Mouse (Mus musculus) hindbrain, embryonic 13.5 days (tissue): ENCODE data around the gene Htra3. TPM values are rescaled to one million over a fixed set of nuclear protein-coding genes. Genes with fewer than 3 reads are reported as not detected.

Source experiments
- ATAC-seq: fragments of 200-750 bp; cut with Nextera tagmentation; 2 replicates; pipeline ENCODE4 v1.8.0; 2017; ENCODE audit warnings: moderate TSS enrichment; ENCODE audit not compliant: low FRiP score
- H3K27ac ChIP-seq: fragments of 300-500 bp; sonication (generic); 2 replicates; pipeline ENCODE4 v1.5.1; 2015; ENCODE audit warnings: inconsistent platforms, mild to moderate bottlenecking, moderate library complexity
- H3K27me3 ChIP-seq: fragments of 300-500 bp; sonication (generic); 2 replicates; pipeline ENCODE4 v1.6.1; 2015; ENCODE audit warnings: mild to moderate bottlenecking, inconsistent platforms
- H3K36me3 ChIP-seq: fragments of 300-500 bp; sonication (generic); 2 replicates; pipeline ENCODE4 v1.6.1; 2015; ENCODE audit warnings: mild to moderate bottlenecking, inconsistent platforms
- H3K4me1 ChIP-seq: fragments of 300-500 bp; sonication (generic); replicated peaks from 2 replicates; pipeline ENCODE4 v1.6.1; 2015; ENCODE audit warnings: inconsistent platforms
- H3K4me2 ChIP-seq: fragments of 300-500 bp; sonication (generic); 2 replicates; pipeline ENCODE4 v1.6.1; 2015; ENCODE audit warnings: inconsistent platforms, mild to moderate bottlenecking, moderate library complexity
- H3K4me3 ChIP-seq: fragments of 300-500 bp; sonication (generic); 2 replicates; pipeline ENCODE4 v1.5.1; 2015; ENCODE audit warnings: mild to moderate bottlenecking, inconsistent platforms
- H3K9ac ChIP-seq: fragments of 300-500 bp; sonication (generic); 2 replicates; pipeline ENCODE4 v1.6.1; 2015; ENCODE audit warnings: mild to moderate bottlenecking, inconsistent platforms
- H3K9me3 ChIP-seq: fragments of 300-500 bp; sonication (generic); 2 replicates; pipeline ENCODE4 v1.6.1; 2016; ENCODE audit warnings: inconsistent platforms
- WGBS: fragments of 180-500 bp; shearing (Covaris S2); methylation state at CpG from one replicate; pipeline ENCODE4 v1.1.7; 2015; 5-methylcytosine and 5-hydroxymethylcytosine counted together
- polyA plus RNA-seq: library from polyadenylated mRNA; unstranded; fragments of >200 nt; fragmentation: Nextera tagmentation; extraction: Ambion mirVana; gene quantifications from 2 replicates; pipeline ENCODE4 v1.2.1, GENCODE M21; 2015

Htra3 gene
- polyA plus RNA-seq, 1 experiment from 2014 or later, result 12.2 TPM

DNA sequence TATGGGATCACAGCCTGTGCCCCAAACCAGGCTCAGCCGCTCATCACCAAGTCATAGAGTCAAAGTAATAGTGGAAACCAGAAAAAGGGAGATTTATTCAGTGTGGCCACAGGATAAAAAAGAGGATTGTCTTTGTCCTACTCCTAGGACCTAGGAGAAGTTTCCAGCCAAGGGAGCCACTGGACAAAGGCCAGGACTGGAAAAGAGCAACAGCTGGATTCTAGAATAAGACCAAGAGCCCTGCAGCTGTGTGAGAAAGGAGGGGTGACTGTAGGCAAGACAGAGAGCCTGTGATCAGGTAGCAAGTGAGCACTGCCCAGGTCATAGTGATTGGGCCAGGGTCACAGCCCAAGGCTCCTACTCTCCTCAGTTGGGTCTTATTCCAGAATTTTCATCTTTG lies 32.7 kb downstream of the Htra3 start:
- H3K27me3 ChIP-seq, result no peaks in the 10 kb centered on the region
- H3K4me2 ChIP-seq, result no peak overlapping the region
- H3K4me3 ChIP-seq, result no peak overlapping the region
- no peaks in the 10 kb centered on the region for H3K9me3 ChIP-seq
- 87% methylated on average over 1 of the region's 1 CpGs for WGBS
- no peaks in the 10 kb centered on the region for H3K36me3 ChIP-seq
- H3K9ac ChIP-seq, result no peak overlapping the region
- ATAC-seq, result no peak
- H3K4me1 ChIP-seq, result 0 out of 2 replicates have a peak, but pooled peaks cover 2% of the 10 kb centered on the region
- no peak overlapping the region for H3K27ac ChIP-seq

- no peak for ATAC-seq
- WGBS, result 82% methylated on average over 6 of the region's 6 CpGs
- Histone ChIP-seq H3K9ac (no peak overlapping the region), H3K9me3 (no peaks in the 10 kb centered on the region), H3K4me3 (no peak overlapping the region), H3K4me2 (no peak overlapping the region), H3K27me3 (no peaks in the 10 kb centered on the region), H3K36me3 (no peaks in the 10 kb centered on the region), H3K27ac (no peak overlapping the region), H3K4me1 (0 out of 2 replicates have a peak, but pooled peaks cover 4% of the 10 kb centered on the region)
Observed at GRCm38 (mm10) chr5:35645938-35646493, 33.6 kb downstream of the Htra3 start.

DNA sequence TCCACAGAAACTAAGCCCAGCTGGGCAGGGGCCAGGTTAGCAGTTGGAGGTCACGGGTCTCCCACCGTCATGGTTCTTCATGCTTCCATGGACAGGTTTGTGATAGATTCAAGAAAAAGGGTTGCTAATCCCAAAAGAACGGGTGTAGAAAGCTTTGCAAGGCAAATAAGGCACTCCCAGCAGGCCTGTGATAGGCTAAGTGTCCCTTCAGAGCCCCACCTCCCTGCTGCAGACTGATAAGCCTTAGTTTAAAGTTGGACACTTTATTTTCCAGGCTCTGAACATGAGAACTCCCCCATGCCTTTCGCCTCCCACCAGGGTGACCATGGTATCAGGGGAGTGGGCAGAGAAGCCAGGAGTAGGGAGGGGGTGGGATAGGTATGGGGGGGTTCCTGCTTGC lies 35.5 kb downstream of the Htra3 start:
- H3K27me3 ChIP-seq, result no peaks in the 10 kb centered on the region
- no peak overlapping the region for H3K4me2 ChIP-seq
- 65% methylated on average over 4 of the region's 4 CpGs for WGBS
- no peak overlapping the region for H3K9ac ChIP-seq
- H3K36me3 ChIP-seq, result no peaks in the 10 kb centered on the region
- H3K4me1 ChIP-seq, result 0 out of 2 replicates have a peak, but pooled peaks cover 4% of the 10 kb centered on the region
- H3K9me3 ChIP-seq, result no peaks in the 10 kb centered on the region
- no peak overlapping the region for H3K4me3 ChIP-seq
- no peak for ATAC-seq
- no peak overlapping the region for H3K27ac ChIP-seq

DNA sequence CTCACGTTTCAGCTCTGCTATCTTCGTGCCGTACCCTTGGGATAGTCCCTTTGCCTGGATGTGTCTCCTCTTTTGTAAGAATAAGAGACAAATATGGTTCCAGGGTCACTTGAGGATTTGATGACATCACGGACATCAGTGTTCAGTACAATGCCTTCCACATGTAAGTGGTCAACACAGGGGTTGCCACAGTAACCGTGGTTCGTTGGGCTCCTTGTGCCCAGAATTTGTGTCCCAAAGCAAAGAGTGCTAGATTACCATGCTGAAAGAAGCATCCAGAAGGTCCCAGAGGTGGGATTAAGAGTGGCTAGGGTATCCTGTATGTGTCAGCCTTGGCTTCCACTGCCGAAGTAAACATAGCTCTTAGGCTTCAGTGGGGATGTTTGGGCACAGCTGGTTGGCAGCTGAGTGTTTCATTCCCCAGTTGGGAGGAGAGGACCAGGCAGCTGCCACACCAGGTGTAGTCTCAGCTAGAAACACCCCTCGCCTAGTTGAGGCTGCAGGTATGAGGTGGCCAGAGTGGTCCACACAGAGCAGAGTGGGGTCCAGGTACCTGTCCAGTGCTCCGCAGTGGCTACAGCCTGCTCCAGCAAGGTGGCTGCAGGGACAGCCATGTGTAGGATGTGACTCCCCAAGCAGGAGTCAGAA lies 36.1 kb downstream of the Htra3 start:
- H3K9ac ChIP-seq, result no peak overlapping the region
- ATAC-seq, result no peak
- H3K4me1 ChIP-seq, result 0 out of 2 replicates have a peak, but pooled peaks cover 4% of the 10 kb centered on the region
- no peak overlapping the region for H3K4me2 ChIP-seq
- 79% methylated on average over 9 of the region's 9 CpGs for WGBS
- no peak overlapping the region for H3K27ac ChIP-seq
- H3K4me3 ChIP-seq, result no peak overlapping the region
- no peaks in the 10 kb centered on the region for H3K9me3 ChIP-seq
- H3K27me3 ChIP-seq, result no peaks in the 10 kb centered on the region
- H3K36me3 ChIP-seq, result no peaks in the 10 kb centered on the region

DNA sequence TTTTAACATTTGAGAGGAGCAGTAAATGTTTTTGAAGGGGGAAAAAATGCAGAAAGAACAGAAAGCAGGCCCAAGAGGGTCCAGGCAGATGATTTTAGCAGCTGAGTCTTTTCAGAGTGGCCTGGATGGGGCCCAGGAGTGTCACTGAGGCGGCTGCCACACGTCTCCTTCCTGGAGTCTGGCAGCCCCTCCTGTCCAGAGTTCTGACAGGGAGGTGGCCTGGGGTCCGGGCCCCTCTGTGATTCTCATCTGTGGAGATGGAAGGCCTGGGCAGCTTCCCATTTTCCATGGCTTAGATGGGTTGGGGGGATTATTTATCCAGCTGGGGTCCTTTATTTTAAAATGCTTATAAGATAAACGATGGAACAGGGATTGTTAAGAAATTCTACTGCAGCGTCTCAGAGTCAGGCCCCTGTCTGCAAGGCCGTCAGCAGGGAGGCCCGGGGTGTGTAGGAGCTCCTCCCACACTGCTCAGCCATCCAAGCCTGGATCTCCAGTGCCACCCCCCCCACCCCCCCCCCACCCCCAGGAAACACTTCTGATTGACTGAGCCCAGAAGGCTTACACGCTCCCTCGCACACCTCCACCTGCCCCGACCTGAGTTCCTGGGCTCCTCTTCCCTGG lies 37.5 kb downstream of the Htra3 start:
- WGBS, result 69% methylated on average over 10 of the region's 10 CpGs

DNA sequence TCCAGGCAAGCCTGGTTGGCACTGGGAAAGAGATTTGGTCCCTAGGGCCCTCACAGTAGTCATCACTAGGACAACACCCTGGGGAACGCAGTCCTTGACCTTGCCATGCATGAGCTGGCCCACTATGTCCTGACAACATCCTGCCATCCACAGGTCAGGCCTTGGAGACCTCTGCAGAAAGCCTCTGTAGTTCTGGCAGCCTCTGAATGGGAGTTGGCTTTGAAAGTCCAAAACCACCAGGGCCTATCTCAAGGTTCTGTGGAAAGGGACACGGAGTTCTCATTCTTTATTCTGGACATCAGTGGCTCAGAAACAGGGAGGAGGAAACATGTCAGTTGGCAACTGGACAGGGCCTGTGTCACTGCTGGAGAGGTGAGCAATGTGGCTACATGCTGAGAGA lies 43.6 kb downstream of the Htra3 start:
- no peak overlapping the region for H3K4me3 ChIP-seq
- no peak overlapping the region for H3K27ac ChIP-seq
- no peaks in the 10 kb centered on the region for H3K9me3 ChIP-seq
- H3K4me1 ChIP-seq, result no peaks in the 10 kb centered on the region
- no peak for ATAC-seq
- no peaks in the 10 kb centered on the region for H3K27me3 ChIP-seq
- no peak overlapping the region for H3K9ac ChIP-seq
- H3K36me3 ChIP-seq, result no peaks in the 10 kb centered on the region
- 89% methylated on average over 2 of the region's 2 CpGs for WGBS
- no peak overlapping the region for H3K4me2 ChIP-seq

More for the DNA sequence above, 37.5 kb downstream of the Htra3 start:
- Histone ChIP-seq H3K9ac (no peak overlapping the region), H3K4me2 (no peak overlapping the region), H3K27ac (no peak overlapping the region), H3K36me3 (no peaks in the 10 kb centered on the region), H3K9me3 (no peaks in the 10 kb centered on the region), H3K27me3 (no peaks in the 10 kb centered on the region), H3K4me3 (no peak overlapping the region), H3K4me1 (0 out of 2 replicates have a peak, but pooled peaks cover 4% of the 10 kb centered on the region)
- ATAC-seq, result no peak

GRCm38 (mm10) chr5:35632841-35633240 lies 46.7 kb downstream of the Htra3 start:
- Histone ChIP-seq H3K9ac (no peak overlapping the region), H3K9me3 (no peaks in the 10 kb centered on the region), H3K4me1 (peaks cover 4% of the 10 kb centered on the region), H3K4me3 (no peak overlapping the region), H3K27me3 (no peaks in the 10 kb centered on the region), H3K4me2 (no peak overlapping the region), H3K36me3 (no peaks in the 10 kb centered on the region), H3K27ac (no peak overlapping the region)
- no peak for ATAC-seq
- WGBS, result 90% methylated on average over 6 of the region's 6 CpGs

DNA sequence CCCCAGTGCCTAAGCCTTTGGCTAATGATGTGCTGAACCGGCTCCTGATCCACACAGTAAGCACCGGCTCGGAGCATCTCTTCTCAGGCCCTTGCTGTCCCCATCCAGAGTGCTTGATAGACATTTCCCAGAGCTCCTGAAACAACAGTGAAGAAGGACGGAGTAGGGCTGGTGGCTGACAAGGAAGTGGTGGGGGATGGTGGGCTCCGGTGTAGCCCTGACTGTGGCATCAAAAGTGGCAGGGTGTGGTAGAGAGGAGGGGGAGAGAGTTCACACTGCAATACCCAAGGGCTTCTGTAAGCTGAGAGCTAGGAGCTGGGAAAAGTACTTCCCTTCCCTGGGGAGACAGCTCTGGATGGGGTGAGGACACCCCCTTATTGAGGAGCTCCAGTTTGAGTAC lies 47.8 kb downstream of the Htra3 start:
- Histone ChIP-seq H3K27me3 (no peaks in the 10 kb centered on the region), H3K27ac (no peak overlapping the region), H3K9me3 (no peaks in the 10 kb centered on the region), H3K4me2 (no peak overlapping the region), H3K4me1 (peaks cover 4% of the 10 kb centered on the region), H3K4me3 (no peak overlapping the region), H3K9ac (no peak overlapping the region), H3K36me3 (no peaks in the 10 kb centered on the region)
- WGBS, result 87% methylated on average over 5 of the region's 5 CpGs
- no peak for ATAC-seq

DNA sequence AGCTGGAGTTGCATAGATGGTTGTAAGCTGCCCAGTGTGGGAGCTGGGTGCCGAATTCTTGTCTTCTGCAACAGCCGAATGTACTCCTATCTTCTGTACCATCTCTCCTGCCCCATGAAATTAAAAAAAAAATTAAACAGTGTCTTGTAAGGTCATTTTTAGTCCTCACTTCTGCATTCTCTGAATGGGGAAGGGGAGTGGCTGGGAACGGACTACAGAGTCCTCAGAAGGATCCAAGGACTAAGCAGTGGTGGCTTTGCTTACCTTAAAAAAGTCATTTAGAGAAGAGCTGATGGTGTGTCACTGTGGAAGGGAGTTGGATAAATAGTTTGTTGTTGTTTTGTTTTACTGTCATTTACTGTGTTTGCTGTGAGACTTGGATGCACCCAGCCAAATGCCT lies 48.4 kb downstream of the Htra3 start:
- no peaks in the 10 kb centered on the region for H3K36me3 ChIP-seq
- H3K27ac ChIP-seq, result no peak overlapping the region
- WGBS, result 95% methylated on average over 3 of the region's 3 CpGs
- no peaks in the 10 kb centered on the region for H3K9me3 ChIP-seq
- ATAC-seq, result no peak
- no peak overlapping the region for H3K9ac ChIP-seq
- H3K4me2 ChIP-seq, result no peak overlapping the region
- no peaks in the 10 kb centered on the region for H3K27me3 ChIP-seq
- no peak overlapping the region for H3K4me3 ChIP-seq
- peaks cover 4% of the 10 kb centered on the region for H3K4me1 ChIP-seq

DNA sequence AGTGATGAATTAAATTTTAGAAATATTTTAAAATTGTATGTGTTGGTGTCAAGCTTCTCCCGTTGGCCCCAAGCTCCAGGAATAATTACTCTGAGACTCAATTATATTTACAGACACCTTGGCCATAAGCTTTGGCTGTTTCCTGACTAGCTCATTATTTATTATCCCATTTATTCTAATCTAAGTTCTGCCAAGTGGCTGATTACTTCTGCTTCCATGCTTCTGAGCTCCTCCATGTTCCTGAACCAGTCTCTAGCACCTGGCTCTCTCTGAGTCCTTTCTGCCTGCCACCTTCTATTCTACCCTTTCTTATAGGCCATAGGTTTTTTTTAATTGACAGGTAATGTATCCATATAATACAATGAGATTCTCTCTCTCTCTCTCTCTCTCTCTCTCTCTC lies 48.9 kb downstream of the Htra3 start:
- H3K9ac ChIP-seq, result no peak overlapping the region
- 85% methylated on average over 1 of the region's 1 CpGs for WGBS
- H3K9me3 ChIP-seq, result no peaks in the 10 kb centered on the region
- no peak overlapping the region for H3K4me2 ChIP-seq
- ATAC-seq, result no peak
- H3K27me3 ChIP-seq, result no peaks in the 10 kb centered on the region
- no peak overlapping the region for H3K27ac ChIP-seq
- no peak overlapping the region for H3K4me3 ChIP-seq
- peaks cover 4% of the 10 kb centered on the region for H3K4me1 ChIP-seq
- H3K36me3 ChIP-seq, result no peaks in the 10 kb centered on the region

DNA sequence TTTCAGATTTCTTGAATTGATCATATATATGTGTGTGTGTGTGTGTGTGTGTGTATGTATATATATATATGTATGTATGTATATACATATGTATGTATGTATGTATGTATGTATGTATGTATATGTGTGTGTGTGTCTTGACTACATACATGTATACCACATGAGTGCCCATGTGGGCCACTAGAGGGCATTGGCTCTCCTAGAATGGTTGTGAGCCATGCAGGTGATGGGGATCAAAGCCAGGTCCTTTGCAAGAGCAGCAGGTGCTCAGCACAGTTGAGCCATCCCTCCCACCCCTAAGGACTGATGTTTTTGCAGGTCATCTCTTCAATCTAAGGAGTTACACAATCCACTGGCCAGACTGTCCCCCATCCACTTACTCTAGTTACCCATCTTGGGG lies 50.2 kb downstream of the Htra3 start:
- no peak for ATAC-seq
- Histone ChIP-seq H3K4me1 (peaks cover 4% of the 10 kb centered on the region), H3K9ac (no peak overlapping the region), H3K27ac (no peak overlapping the region), H3K9me3 (no peaks in the 10 kb centered on the region), H3K27me3 (no peaks in the 10 kb centered on the region), H3K4me3 (no peak overlapping the region), H3K36me3 (no peaks in the 10 kb centered on the region), H3K4me2 (no peak overlapping the region)

DNA sequence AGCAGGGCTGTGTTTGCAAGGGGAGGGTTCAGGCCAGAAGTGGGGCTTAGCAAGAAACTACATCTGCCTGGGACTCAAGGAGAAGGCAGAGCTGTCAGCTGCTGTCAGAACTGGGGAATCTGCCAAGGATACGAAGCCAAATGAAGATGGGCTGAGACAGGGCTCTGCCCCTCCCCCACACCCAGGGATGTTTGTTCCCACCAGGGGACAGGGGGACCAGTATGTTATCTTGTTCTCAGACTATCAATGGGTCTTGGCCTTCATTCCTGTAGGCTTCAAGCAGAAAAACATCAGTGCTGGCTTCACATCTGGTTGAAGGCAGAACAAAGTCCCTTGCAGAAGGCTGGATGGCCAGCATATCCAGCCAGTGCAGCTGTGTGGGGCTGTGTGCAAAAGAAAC lies 50.9 kb downstream of the Htra3 start:
- no peak overlapping the region for H3K27ac ChIP-seq
- 44% methylated on average over 1 of the region's 1 CpGs for WGBS
- no peak for ATAC-seq
- H3K27me3 ChIP-seq, result no peaks in the 10 kb centered on the region
- H3K4me1 ChIP-seq, result peaks cover 4% of the 10 kb centered on the region
- H3K36me3 ChIP-seq, result no peaks in the 10 kb centered on the region
- H3K4me2 ChIP-seq, result no peak overlapping the region
- H3K9ac ChIP-seq, result no peak overlapping the region
- no peaks in the 10 kb centered on the region for H3K9me3 ChIP-seq
- no peak overlapping the region for H3K4me3 ChIP-seq

DNA sequence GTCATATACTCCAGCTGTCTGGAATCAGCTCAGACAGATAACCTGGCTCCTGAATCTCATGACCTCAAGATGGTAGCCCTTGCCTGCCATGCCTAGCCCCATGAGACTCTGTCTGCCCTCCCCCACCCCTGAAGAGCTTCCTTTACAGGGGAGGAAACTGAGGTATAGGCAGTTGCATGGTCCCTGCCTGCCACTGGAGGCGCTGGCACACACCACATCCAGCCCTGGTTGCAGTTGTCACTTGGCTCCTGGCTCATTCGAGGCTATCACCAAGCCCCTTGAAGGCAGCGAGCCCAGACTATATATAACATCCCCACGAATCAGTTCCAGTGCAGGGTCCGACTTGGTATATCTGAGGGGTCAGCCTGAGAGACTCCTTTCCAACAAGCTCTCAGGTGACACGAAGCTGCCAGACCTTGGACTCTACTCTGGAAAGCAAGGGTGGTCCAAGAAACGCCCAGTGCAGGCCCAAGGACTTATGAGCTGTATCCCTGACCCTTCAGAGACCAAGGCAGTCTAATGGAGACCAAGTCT lies 52.2 kb downstream of the Htra3 start:
- Histone ChIP-seq H3K4me3 (no peak overlapping the region), H3K4me1 (peaks cover 4% of the 10 kb centered on the region), H3K27me3 (no peaks in the 10 kb centered on the region), H3K36me3 (no peaks in the 10 kb centered on the region), H3K27ac (no peak overlapping the region), H3K9me3 (no peaks in the 10 kb centered on the region), H3K4me2 (no peak overlapping the region), H3K9ac (no peak overlapping the region)
- ATAC-seq, result no peak
- 62% methylated on average over 7 of the region's 7 CpGs for WGBS
